Mouse (Mus musculus): ENCODE measurements around the gene Cbr2.

The Cbr2 gene

GRCm38 (mm10) chr11:120710672-120711071, 21.2 kb downstream of the Cbr2 start:
- no peak for DNase-seq (ENCODE audit: low spot score)

DNA sequence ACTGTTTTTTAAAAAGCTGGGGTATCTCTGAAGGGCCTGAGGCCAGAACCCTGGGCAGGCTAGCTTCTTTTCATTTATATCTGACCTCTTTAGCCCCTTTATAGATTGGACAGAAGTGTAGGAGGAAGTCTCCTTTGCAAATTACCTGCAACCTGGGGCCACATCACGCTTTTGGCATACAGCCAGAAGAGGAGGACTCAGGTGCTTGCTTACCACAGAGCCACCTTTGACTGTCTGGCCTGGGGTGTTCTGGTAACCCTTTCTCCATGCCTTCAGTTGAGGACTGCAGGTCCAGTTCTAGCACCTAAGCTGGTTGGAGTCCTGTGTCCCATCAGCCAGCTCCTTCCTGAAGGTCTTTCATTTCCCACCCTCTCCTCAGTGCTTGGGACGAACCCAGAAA, 22.4 kb downstream of the Cbr2 start:
- DNase-seq (ENCODE audit: low spot score): no peak

GRCm38 (mm10) chr11:120707969-120708368, 23.9 kb downstream of the Cbr2 start:
- DNase-seq (ENCODE audit: low spot score): no peak

DNA sequence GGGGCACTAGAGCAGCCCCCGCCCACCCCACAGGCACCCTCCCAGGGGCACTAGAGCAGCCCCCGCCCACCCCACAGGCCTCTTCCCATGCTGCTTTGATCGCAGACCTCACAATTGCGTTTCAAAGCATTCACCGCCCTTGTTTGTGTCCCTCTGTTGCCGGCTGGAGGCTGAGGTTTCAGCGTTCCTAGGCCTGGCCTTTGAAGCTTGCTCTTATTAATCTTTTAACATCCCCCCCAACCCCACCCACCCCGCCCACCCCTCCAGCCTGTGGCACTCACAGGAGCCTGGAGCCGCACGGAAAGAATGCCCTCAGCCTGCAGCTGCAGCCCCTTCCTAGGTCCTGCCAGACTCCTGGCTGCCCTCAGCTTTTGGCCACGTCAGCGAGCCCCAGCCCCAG, 24.7 kb downstream of the Cbr2 start:
- no peak for DNase-seq (ENCODE audit: low spot score)

- DNase-seq (ENCODE audit: low spot score): no peak
Measured at GRCm38 (mm10) chr11:120706120-120706519, 25.8 kb downstream of the Cbr2 start.

- no peak for DNase-seq (ENCODE audit: low spot score)
Measured at GRCm38 (mm10) chr11:120704486-120705325, 27.2 kb downstream of the Cbr2 start.

- no peak for DNase-seq (ENCODE audit: low spot score)
Measured at GRCm38 (mm10) chr11:120703696-120704454, 28.0 kb downstream of the Cbr2 start.

GRCm38 (mm10) chr11:120697741-120698140, 34.2 kb downstream of the Cbr2 start:
- DNase-seq (ENCODE audit: low spot score): no peak

- DNase-seq (ENCODE audit: low spot score): no peak
Measured at GRCm38 (mm10) chr11:120696568-120696967, 35.3 kb downstream of the Cbr2 start.

DNA sequence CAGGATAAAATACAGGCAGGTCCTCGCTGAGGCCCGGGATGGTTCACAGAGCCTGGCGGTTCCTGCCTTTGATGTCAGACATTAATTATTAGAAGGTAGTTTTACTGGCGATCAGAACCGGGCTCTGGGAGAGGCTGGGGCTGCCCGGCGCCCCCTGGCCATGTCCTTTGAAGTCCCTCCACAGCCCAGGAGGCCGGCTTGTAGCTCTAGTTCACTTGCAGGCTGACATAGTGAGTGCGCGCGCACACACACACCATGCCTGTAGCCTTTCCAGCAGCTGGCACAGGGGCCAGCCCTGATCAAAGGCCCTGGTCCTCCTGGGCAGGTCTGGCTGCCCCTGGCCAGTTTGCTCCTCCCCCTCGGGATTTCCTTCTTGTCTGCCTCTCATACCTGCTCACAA, 36.3 kb downstream of the Cbr2 start:
- no peak for DNase-seq (ENCODE audit: low spot score)

DNA sequence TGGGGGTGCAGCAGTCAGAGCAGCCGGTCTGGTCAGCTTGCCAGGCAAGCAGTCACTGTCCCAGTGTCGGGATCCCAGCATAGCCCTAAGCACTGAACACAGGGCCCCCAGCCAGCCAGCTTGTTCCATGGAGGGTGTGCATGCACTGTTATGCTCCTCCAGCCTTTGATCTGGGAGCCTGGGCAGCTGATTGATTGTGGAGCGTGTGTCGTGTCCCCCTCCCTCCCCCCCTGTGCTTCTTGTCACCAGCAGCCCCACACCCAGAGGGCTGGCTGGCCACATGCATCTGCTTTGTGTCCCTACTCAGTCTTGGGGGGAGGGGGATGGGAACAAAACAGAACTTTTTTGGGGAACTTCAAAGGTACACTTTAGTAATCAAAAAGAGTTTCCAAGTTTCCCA, 36.7 kb downstream of the Cbr2 start:
- DNase-seq (ENCODE audit: low spot score): no peak

DNA sequence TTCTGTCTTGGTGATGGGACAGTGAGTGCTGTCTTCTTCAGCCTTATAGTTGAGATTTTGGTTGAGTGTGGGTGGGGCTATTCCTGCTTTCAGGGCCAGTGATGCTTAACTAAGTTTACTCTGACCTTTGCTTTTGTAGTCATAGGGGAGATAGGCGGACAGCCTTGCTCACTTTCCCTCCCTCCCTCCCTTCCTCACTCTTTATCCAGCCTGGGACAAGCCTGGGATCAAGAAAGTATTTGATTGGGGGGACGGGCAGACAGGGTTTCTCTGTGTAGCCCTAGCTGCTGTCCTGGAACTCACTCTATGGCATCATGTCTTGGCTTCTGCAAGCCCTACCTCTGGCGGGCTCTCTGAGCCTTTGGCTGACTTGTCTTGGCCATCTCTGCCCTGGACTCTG, 38.5 kb downstream of the Cbr2 start:
- no peak for DNase-seq (ENCODE audit: low spot score)

GRCm38 (mm10) chr11:120692471-120693011, 39.4 kb downstream of the Cbr2 start:
- no peak for DNase-seq (ENCODE audit: low spot score)

GRCm38 (mm10) chr11:120689365-120689764, 42.5 kb downstream of the Cbr2 start:
- no peak for DNase-seq (ENCODE audit: low spot score)

DNA sequence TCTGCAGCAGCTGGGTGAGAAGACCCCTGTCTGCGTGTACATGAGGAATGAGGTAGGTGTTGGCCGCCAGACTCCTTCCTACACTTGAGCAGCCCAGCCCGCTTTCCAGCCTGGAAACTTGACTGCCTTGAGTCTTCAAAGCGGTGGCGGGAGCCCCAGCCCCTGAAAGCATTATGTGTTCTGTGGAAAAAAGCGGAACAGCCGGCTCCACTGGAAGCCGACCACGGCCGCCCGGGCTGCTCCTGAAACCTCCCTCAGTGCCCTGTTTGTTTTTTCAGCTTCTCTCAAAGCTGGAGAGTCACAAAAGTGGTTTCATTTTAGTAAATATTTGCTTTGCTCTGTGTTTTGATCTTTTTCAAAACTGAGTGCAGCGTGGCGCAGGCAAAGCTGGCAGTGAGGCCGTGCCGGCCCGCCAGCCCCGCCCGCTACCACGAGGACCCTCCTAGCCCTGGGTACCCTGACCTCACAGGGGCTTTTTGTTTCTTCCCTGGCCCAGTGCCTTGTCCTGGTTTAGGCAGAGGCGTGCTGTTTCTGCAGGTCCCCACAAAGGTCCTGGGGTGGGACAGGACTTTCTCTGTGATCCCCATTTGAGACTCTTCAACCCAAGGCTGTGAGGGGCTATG, 45.2 kb downstream of the Cbr2 start:
- no peak for DNase-seq (ENCODE audit: low spot score)

DNA sequence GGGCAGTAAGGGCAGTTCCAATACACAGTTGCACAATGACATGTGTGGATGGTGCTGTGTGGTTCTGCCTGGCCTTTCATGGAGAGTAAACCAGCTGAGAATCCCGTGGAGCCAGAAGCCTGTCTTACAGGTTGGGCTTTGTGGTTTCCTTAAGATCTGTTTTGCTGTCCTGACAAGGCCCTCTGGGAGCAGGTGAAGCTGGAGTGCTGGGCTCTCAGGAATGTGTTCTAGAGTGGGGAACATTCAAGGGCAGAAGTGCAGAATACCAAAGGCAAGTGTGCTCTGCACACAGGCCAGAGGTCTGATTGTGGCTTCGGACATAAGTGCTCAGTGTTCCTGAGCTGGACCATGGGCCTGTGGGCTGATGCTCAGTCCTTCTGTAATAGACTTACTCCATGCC, 47.3 kb downstream of the Cbr2 start:
- DNase-seq (ENCODE audit: low spot score): no peak

DNA sequence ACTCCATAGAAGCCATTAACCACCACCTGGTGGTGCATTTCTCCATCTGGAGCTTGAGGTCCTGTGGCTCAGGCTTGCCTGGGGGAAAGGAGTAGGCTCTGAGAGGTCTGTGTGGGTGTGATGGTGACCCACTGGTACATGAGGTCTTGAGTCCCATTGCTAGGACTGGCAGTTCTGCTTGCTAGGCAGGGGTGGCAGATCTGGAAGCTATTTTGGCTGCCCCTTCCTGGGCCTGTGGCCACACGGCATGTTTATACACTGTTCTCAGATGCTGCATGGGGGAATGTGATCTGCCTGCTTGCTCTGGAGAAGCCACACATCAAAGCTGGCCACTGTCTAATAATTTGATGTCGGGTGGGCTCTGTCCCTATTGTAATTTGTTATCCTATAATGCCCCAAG, 47.8 kb downstream of the Cbr2 start:
- no peak for DNase-seq (ENCODE audit: low spot score)

- DNase-seq (ENCODE audit: low spot score): no peak
Measured at GRCm38 (mm10) chr11:120683536-120683935, 48.4 kb downstream of the Cbr2 start.

DNA sequence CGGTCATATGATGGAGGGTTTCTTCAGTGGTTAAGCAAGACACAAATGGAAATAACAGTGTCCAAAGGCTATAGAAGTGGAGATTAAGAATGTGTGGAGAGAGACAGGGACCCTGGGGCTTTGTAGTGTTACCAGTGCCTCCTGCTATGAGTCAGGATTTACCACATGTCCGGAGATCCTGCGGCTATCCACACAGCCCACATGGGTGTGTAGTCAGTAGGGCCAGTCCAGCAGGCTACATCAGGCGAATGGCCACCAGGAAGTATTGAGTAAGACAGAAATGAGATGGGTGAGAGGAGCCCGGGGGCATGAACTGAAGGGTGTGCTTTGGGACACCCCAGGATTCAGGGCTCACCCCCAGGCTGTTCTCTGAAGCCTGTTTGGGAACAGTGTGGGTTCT, 49.2 kb downstream of the Cbr2 start:
- no peak for DNase-seq (ENCODE audit: low spot score)

- no peak for DNase-seq (ENCODE audit: low spot score)
Measured at GRCm38 (mm10) chr11:120679909-120680308, 52.0 kb downstream of the Cbr2 start.
